Mouse (Mus musculus): ENCODE results near the gene Gls. TPM values are rescaled to one million over a fixed set of nuclear protein-coding genes. Genes with fewer than 3 reads are reported as not detected.

The Gls gene
- polyA plus RNA-seq, 1 experiment from 2014 or later = 8.0 TPM

DNA sequence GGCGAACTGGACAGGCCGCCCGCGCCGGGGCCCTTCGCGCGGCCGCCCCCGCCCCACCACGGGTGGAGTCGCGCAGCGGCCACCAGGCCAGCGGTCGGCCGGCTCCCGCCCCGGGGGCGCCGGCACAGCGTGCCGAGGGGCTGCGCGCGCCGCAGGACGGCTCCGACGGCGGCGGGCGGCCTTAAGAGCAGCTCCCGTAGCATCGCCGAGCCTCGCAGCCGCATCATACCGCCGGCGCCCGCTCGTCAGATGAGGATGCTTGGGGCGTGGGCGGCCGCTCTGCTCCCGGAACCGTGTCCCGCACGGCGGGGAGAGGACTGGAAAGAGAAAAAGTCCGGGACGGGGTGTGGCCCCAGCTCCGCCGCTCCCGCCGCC is 279 bp downstream of the Gls start:
- Histone ChIP-seq H3K4me1 (replicated peaks) (peaks cover 33% of the 10 kb centered on the region), H3K27ac (peak overlapping the region; percentile 95), H3K4me3 (replicated peaks) (peak overlapping the region; percentile 95), H3K36me3 (no peaks in the 10 kb centered on the region), H3K4me2 (peak overlapping the region; percentile 97), H3K9ac (peak overlapping the region; percentile 96), H3K27me3 (0 out of 2 replicates have a peak, but pooled peaks cover 2% of the 10 kb centered on the region), H3K9me3 (replicated peaks) (no peaks in the 10 kb centered on the region)
- ATAC-seq (ENCODE audit: low read depth) = peak; percentile 49
- WGBS (ENCODE audit: insufficient replicate concordance) = under 1% methylated on average over 51 of the region's 57 CpGs
- no peak for DNase-seq

DNA sequence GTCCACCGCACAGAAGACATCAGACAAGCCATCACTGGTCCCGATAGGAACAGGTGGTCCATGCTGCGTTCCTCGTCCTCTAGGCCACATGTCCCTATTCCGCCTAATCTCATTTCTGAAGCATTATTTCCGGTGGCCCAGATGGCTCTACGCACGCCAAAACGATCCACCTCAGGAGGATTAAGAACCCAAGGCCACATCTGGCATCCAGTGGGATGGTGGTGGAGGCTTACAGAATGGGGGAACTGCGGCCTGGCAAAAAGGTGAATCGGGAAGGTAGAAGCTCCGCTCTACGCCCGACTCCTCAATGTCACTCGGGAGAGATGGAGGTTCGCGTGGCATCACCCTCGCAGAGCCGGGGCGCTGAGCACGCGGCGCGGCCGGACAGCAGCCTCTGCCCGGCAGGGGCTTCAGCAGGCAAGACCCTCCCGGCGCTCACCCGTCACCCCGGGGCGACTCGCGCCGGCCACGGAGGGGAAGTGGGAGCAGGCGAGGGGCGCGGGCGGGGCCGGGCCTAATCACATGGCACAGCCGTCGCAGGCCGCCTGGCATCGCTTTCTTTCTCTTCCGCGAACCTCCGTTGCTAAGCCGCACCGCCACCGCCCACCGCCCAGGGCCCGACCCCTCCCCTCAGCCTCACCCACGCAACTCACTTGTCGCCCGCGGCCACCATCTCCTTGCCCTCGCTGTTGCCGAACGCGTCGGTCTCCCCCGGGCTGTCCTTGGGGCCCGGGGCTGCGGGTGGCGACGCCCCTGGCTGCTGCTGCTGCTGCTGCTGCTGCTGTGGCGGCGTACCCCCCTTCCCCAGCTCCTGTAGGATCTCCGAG is 880 bp downstream of the Gls start:
- H3K9me3 ChIP-seq (replicated peaks) = no peaks in the 10 kb centered on the region
- WGBS (ENCODE audit: insufficient replicate concordance) = under 1% methylated on average over 69 of the region's 69 CpGs
- peak overlapping the region; percentile 95 for H3K4me3 ChIP-seq (replicated peaks)
- ATAC-seq (ENCODE audit: low read depth) (0 out of 2 replicates have a peak, but pooled peaks have one; percentile 5), DNase-seq (peak; percentile 52)
- H3K27ac ChIP-seq = peak overlapping the region; percentile 95
- H3K9ac ChIP-seq = peak overlapping the region; percentile 96
- no peaks in the 10 kb centered on the region for H3K36me3 ChIP-seq
- peaks cover 33% of the 10 kb centered on the region for H3K4me1 ChIP-seq (replicated peaks)
- 0 out of 2 replicates have a peak, but pooled peaks cover 2% of the 10 kb centered on the region for H3K27me3 ChIP-seq
- H3K4me2 ChIP-seq = peak overlapping the region; percentile 97

DNA sequence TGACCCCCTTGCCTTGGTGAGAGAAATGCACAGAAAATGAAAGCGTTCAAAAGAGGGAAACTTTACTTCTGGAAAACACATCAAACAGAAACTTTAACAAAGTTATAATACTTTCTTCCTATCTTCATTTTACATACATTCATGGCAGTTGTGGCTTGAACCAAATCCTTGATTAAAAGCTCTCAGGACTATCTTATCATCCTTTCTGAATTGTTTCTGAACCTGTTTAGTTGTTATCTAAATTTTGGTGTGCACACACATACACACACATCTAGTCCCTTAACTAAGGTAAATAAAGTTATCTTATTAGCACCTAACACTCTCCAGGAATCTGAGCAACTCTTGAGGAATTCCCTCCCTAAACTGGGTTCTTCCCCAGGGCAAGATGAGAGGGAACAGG is 2.6 kb downstream of the Gls start:
- peak overlapping the region; percentile 96; the same call in 1 of the 2 replicates for H3K9ac ChIP-seq

DNA sequence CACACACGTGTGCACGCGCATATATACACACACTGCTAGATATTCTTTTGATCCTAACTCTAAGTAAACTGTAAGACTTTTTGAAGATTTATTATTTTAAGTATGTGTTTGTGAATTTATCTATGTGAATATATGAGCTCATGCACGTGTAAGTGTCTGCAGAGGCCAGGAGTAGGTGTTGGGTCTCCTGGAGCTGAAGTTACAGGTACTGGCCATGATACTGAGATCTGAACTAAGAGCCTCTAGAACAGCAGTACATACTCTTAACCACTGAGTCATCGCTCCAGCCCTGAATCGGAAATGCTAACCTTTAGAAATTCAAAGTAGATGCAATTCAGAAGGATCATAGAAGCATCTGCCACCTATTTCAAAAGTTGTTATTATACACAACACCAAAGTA is 4.9 kb downstream of the Gls start:
- Histone ChIP-seq H3K27me3 (no peaks in the 10 kb centered on the region), H3K4me1 (replicated peaks) (peaks cover 38% of the 10 kb centered on the region), H3K4me2 (no peak overlapping the region), H3K9ac (no peak overlapping the region), H3K36me3 (no peaks in the 10 kb centered on the region), H3K27ac (no peak overlapping the region), H3K9me3 (replicated peaks) (no peaks in the 10 kb centered on the region), H3K4me3 (replicated peaks) (no peak overlapping the region)
- no peak for DNase-seq
- WGBS (ENCODE audit: insufficient replicate concordance) = 73% methylated on average over 6 of the region's 6 CpGs
- no peak for ATAC-seq (ENCODE audit: low read depth)

More for the DNA sequence above, 2.6 kb downstream of the Gls start:
- no peak for ATAC-seq (ENCODE audit: low read depth)
- 0 out of 2 replicates have a peak, but pooled peaks cover 2% of the 10 kb centered on the region for H3K27me3 ChIP-seq
- H3K9me3 ChIP-seq (replicated peaks) = no peaks in the 10 kb centered on the region
- H3K27ac ChIP-seq = peak overlapping the region; percentile 44
- peak overlapping the region; percentile 95 for H3K4me3 ChIP-seq (replicated peaks)
- H3K4me2 ChIP-seq = peak overlapping the region; percentile 97
- peaks cover 40% of the 10 kb centered on the region for H3K4me1 ChIP-seq (replicated peaks)
- WGBS (ENCODE audit: insufficient replicate concordance) = 24% methylated on average over 1 of the region's 1 CpGs
- H3K36me3 ChIP-seq = no peaks in the 10 kb centered on the region
- no peak for DNase-seq

DNA sequence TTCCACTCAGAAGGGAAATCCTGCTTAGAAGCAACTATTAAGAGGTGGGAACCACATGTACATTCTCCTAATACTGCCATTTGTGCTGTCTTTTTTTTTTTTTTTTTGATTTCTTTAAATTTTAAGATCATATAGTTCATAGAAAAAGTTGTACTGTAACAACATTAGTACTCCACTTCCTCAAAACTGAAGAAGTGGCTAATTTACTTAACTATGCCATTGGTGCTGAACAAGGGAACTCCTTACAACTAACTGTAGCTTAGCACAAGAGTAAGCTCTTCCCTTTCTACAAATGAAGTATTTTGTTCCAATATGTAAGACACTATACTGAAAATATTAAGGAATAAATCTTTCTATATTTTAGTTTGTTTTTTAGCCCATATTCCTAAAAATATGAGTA is 6.6 kb downstream of the Gls start:
- H3K4me1 ChIP-seq (replicated peaks) = peaks cover 31% of the 10 kb centered on the region
- no peaks in the 10 kb centered on the region for H3K27me3 ChIP-seq
- H3K36me3 ChIP-seq = no peaks in the 10 kb centered on the region
- H3K9ac ChIP-seq = no peak overlapping the region
- no peak for DNase-seq
- H3K4me3 ChIP-seq (replicated peaks) = no peak overlapping the region
- no peak overlapping the region for H3K4me2 ChIP-seq
- no peak overlapping the region for H3K27ac ChIP-seq
- ATAC-seq (ENCODE audit: low read depth) = no peak
- H3K9me3 ChIP-seq (replicated peaks) = no peaks in the 10 kb centered on the region

DNA sequence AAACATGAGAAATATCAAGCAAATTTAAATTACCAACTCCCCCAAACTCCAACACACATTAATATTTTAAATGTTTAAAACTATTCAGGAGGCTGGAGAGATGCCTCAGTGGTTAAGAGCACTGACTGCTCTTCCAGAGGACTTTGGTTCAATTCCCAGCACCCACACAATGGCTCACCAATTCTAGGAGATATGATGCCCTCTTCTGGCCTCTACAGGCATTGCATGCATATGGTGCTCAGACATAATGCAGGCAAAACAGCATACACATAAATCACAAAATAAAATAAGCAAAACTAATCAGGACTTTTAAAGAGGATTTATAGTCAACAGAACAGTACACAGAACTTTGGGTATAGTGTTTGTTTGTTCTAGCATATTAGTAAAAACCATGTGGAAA is 16.3 kb downstream of the Gls start:
- no peak overlapping the region for H3K4me2 ChIP-seq
- H3K9ac ChIP-seq = no peak overlapping the region
- no peak for DNase-seq
- no peaks in the 10 kb centered on the region for H3K4me1 ChIP-seq (replicated peaks)
- no peak overlapping the region for H3K4me3 ChIP-seq (replicated peaks)
- H3K36me3 ChIP-seq = peaks cover 9% of the 10 kb centered on the region; the same call in 1 of the 2 replicates
- H3K27me3 ChIP-seq = no peaks in the 10 kb centered on the region
- no peak overlapping the region for H3K27ac ChIP-seq
- H3K9me3 ChIP-seq (replicated peaks) = no peaks in the 10 kb centered on the region
- no peak for ATAC-seq (ENCODE audit: low read depth)

DNA sequence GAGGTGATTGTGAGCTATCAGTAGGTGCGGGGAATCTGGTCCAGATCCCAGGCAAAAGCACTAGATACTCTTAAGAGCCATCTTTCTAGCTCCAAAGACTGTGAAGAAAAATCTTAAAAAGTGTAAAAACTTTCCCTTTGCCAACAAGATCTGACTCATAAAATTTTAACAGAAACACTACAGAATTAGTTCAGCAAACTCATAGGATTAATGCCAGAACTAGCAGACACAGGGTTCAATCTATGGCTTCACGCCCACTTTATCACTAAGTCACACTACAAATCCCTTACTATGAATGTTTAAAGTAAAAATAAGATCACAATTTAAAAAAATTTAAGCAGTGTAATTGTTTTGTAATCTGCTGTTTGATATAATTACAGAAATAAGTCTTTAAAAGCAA is 50.0 kb downstream of the Gls start:
- 74% methylated on average over 2 of the region's 2 CpGs for WGBS (ENCODE audit: insufficient replicate concordance)
- Histone ChIP-seq H3K4me2 (no peak overlapping the region), H3K27ac (no peak overlapping the region), H3K4me3 (replicated peaks) (no peak overlapping the region), H3K36me3 (0 out of 2 replicates have a peak, but pooled peaks cover 4% of the 10 kb centered on the region), H3K4me1 (replicated peaks) (no peaks in the 10 kb centered on the region), H3K9me3 (replicated peaks) (no peaks in the 10 kb centered on the region), H3K9ac (no peak overlapping the region), H3K27me3 (no peaks in the 10 kb centered on the region)
- ATAC-seq (ENCODE audit: low read depth) (no peak), DNase-seq (no peak)

DNA sequence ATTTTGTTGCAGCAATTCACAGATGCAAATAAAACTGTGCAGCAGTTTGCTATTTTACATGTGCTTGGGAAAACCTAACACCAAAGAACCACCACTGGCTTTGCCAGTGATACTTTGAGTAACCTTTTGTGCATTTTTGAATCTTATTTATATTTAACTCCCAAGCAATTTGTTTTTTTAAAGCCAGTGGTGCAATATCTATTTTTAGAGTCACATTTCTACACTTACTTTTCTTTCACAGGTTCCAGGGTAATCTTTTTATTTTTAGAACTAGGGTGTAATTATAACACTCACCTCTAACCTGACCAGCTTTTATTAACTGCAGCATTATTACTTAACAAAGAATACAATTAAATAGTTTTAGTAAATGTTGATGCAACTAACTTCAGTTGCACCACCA is 51.0 kb downstream of the Gls start:
- no peak overlapping the region for H3K4me2 ChIP-seq
- ATAC-seq (ENCODE audit: low read depth) = no peak

DNA sequence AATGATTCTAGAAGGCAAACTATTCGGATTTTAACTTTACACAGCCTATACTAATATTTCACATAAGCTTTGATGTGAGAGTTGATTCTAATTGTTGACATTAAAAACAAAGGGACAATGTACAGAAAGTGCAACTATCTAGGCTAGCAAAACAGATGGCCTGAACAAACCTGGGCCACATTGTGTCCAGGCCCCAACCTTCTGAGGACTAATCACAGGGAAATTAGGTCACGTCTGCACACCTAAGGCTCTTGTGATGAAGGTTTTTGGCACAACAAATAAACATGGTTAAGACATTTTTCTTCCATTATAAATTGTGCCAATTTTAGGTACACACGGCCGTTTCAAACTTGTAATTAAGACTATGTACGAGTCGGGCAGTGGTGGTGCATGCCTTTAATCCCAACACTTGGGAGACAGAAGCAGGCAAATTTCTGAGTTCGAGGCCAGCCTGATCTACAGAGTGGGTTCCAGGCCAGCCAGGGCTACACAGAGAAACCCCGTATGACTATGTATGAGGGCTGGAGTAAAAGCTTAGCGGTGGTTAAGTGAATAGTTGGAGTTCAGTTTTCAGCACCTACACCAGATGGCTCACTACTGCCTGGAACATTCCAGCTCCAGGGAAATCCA is 53.0 kb downstream of the Gls start:
- 80% methylated on average over 9 of the region's 9 CpGs for WGBS (ENCODE audit: insufficient replicate concordance)
- H3K4me2 ChIP-seq = no peak overlapping the region
- no peaks in the 10 kb centered on the region for H3K4me1 ChIP-seq (replicated peaks)
- no peak overlapping the region for H3K27ac ChIP-seq
- no peaks in the 10 kb centered on the region for H3K9me3 ChIP-seq (replicated peaks)
- DNase-seq (no peak), ATAC-seq (ENCODE audit: low read depth) (no peak)
- H3K9ac ChIP-seq = no peak overlapping the region
- no peak overlapping the region for H3K4me3 ChIP-seq (replicated peaks)
- H3K36me3 ChIP-seq = no peaks in the 10 kb centered on the region
- H3K27me3 ChIP-seq = no peaks in the 10 kb centered on the region

More for the DNA sequence above, 51.0 kb downstream of the Gls start:
- H3K27me3 ChIP-seq = no peaks in the 10 kb centered on the region
- H3K9ac ChIP-seq = no peak overlapping the region
- no peak overlapping the region for H3K27ac ChIP-seq
- DNase-seq = no peak
- no peak overlapping the region for H3K4me3 ChIP-seq (replicated peaks)
- H3K36me3 ChIP-seq = no peaks in the 10 kb centered on the region
- no peaks in the 10 kb centered on the region for H3K4me1 ChIP-seq (replicated peaks)
- no peaks in the 10 kb centered on the region for H3K9me3 ChIP-seq (replicated peaks)

DNA sequence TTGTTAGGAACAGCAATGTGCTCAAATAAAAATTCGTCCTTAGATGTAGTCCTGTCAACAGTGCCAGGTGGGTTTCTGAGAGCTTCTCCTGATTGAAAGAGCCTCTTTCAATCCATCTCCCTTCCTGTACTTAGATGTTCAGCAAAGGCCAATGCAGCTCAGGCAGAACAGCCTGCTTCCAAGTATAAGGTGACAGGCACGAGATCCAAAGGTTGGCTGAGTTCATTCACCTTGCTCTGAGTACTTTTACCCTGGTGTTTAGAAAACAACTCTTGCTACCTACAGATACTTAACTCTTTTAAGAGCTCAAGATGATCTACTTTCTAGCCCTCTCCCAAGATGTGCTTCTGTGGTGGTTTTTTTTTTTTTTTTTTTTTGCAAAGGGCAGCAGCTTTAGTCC is 56.0 kb downstream of the Gls start:
- no peaks in the 10 kb centered on the region for H3K36me3 ChIP-seq
- 52% methylated on average over 2 of the region's 2 CpGs for WGBS (ENCODE audit: insufficient replicate concordance)

DNA sequence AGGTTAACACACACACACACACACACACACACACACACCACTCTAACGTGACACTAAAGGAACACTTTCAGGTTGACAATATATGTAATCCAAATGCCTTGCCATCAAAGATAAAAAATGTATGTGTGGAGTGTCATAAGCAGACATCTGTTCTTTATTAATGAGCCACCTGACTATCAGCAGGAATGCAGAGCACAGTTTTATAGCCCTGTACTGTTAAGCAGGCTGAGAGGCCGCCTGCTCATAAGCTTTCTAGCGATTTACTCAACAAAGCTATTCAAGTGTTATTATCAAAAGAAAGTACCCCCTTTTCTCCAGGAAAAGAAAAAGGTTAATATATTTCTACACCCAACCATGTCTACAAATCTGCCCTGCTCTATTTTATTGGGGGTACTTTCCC is 57.0 kb downstream of the Gls start:
- ATAC-seq (ENCODE audit: low read depth) (no peak), DNase-seq (no peak)
- Histone ChIP-seq H3K36me3 (no peaks in the 10 kb centered on the region), H3K4me1 (replicated peaks) (peaks cover 10% of the 10 kb centered on the region), H3K4me2 (no peak overlapping the region), H3K9ac (no peak overlapping the region), H3K9me3 (replicated peaks) (no peaks in the 10 kb centered on the region), H3K27ac (no peak overlapping the region), H3K4me3 (replicated peaks) (no peak overlapping the region), H3K27me3 (no peaks in the 10 kb centered on the region)
- WGBS (ENCODE audit: insufficient replicate concordance) = 70% methylated on average over 3 of the region's 3 CpGs

More for the DNA sequence above, 56.0 kb downstream of the Gls start:
- Histone ChIP-seq H3K9ac (no peak overlapping the region), H3K4me1 (replicated peaks) (peaks cover under 1% of the 10 kb centered on the region; the same call in 1 of the 2 replicates), H3K27ac (no peak overlapping the region), H3K4me2 (no peak overlapping the region), H3K27me3 (no peaks in the 10 kb centered on the region), H3K9me3 (replicated peaks) (no peaks in the 10 kb centered on the region), H3K4me3 (replicated peaks) (no peak overlapping the region)
- no peak for DNase-seq
- no peak for ATAC-seq (ENCODE audit: low read depth)

DNA sequence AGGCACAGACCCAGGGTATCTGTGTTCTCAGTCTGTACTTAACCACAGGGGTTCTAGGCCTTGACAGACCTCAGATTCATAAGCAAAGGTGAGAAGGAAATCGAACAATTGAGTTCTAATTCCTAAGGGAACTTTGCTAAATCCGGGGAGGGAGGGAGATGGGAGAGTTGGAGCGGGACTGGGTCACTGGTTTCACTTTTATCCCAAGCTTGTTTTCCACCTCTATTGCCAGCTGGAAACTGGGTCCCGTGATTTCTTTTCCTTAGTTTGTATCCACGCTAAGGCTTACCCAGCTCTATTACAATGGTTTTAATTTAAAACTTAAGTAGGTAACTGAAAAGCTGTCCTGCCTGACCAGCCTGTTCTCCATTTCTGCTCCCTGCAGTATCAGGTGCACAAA is 57.7 kb downstream of the Gls start:
- Histone ChIP-seq H3K4me3 (replicated peaks) (no peak overlapping the region), H3K9me3 (replicated peaks) (no peaks in the 10 kb centered on the region), H3K27ac (no peak overlapping the region), H3K27me3 (no peaks in the 10 kb centered on the region), H3K4me2 (no peak overlapping the region), H3K36me3 (no peaks in the 10 kb centered on the region), H3K4me1 (replicated peaks) (peaks cover 13% of the 10 kb centered on the region), H3K9ac (no peak overlapping the region)
- 70% methylated on average over 5 of the region's 5 CpGs for WGBS (ENCODE audit: insufficient replicate concordance)
- no peak for DNase-seq
- ATAC-seq (ENCODE audit: low read depth) = no peak

All from liver, embryonic 13.5 days (tissue).